Mouse (Mus musculus) retina, adult 2 months (tissue): ENCODE data around the gene Krtap16-3.

ENCODE experiments used
- DNase-seq: peaks from one replicate; pipeline ENCODE4 v3.0.0-alpha.2; 2012; ENCODE audit warnings: low read depth, low spot score

The Krtap16-3 gene

DNA sequence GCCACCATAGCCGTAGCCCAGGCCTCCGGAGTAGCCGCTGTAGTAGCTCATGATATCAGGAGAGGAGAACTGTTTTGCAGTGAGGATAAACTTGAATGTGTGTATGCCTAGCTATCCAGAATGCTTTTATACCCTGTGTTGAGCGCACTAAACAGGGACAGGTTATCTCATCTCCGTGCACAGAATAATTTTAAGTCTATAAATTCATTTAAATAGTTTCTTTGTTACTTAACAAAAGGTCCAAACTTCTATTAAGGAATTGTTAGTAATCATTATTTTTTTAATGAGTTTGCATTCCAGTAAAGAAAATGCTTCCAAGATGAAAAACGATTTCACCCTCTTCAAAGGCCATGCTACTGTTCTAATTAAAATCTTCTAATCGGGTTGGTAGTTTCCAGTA, at the start of gene Krtap16-3:
TSS of gene Krtap16-3 (minus strand) at position 101 of the 400 bp plus-strand sequence.
- DNase-seq: peak; percentile 1

DNA sequence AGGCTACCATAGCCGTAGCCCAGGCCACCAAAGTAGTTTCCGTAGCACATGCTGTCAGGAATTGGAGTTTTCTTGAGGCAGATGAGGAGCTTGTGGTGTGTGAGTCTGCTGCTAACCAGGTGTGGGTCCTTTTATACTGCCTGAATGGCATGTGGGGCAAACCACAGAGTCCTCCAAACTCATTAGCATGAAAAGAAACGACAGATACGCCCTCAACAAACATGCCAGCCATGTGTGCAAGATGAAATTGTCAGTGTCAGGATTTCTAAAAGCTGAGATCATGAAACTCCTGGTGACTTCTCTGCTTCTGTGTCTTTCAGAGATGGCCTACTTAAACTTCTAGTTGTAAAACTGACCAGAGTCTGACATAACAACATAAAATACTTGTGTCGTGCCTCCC, 48.0 kb upstream of the Krtap16-3 start, which contains the start of gene Krtap22-2:
TSS of gene Krtap22-2 (minus strand) at position 101 of the 400 bp plus-strand sequence.
- no peak for DNase-seq

- no peak for DNase-seq
These were observed 21.6 kb downstream of the Krtap16-3 start for GRCm38 (mm10) chr16:88941106-88941505.

- DNase-seq: no peak
These were observed 24.4 kb downstream of the Krtap16-3 start for GRCm38 (mm10) chr16:88938252-88938651.

DNA sequence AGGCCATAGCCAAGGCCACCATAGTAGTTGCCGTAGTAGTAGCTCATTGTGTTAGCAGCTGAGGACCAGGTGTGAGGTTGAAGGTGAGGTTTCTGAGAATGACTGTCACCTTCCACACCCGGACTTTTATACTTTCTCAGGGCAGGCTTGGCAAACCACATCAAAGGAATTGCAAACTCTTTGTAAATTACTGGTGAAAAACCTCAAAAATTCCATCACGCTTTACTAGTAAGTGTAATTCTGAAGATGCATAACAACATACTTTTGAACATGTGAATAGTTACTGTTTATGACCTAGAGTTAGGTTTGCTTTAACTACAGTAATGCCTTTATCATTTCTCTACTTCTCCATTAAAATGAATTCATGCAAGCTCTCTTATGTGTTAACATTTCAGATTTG, 30.5 kb downstream of the Krtap16-3 start, which contains the start of gene Krtap19-9b:
TSS of gene Krtap19-9b (minus strand) at position 101 of the 400 bp plus-strand sequence.
- no peak for DNase-seq
